Mouse (Mus musculus): ENCODE measurements around the gene Hps6. TPM values are rescaled to one million over a fixed set of nuclear protein-coding genes. Genes with fewer than 3 reads are reported as not detected.

Gene Hps6
- polyA plus RNA-seq, 1 experiment from 2014 or later, result 8.8 TPM

GRCm38 (mm10) chr19:46026567-46026966 lies 23.3 kb downstream of the Hps6 start:
- Histone ChIP-seq H3K4me2 (ENCODE audit: low read depth, low read length) (no peak overlapping the region), H3K4me3 (ENCODE audit: low read length) (no peak overlapping the region), H3K27me3 (replicated peaks; ENCODE audit: control insufficient read depth, insufficient read depth, low read length) (no peaks in the 10 kb centered on the region), H3K4me1 (ENCODE audit: control insufficient read depth, insufficient read depth, low read length) (peaks cover 3% of the 10 kb centered on the region; the same call in 1 of the 2 replicates), H3K9ac (ENCODE audit: low read depth, low read length) (no peak overlapping the region), H3K27ac (ENCODE audit: low read length) (no peak overlapping the region), H3K36me3 (ENCODE audit: control insufficient read depth, insufficient read depth, low read length) (0 out of 2 replicates have a peak, but pooled peaks cover 7% of the 10 kb centered on the region), H3K9me3 (ENCODE audit: control insufficient read depth, low read length) (no peaks in the 10 kb centered on the region)
- WGBS, result 51% methylated on average over 8 of the region's 8 CpGs
- no peak for ATAC-seq

- H3K9ac ChIP-seq (ENCODE audit: low read depth, low read length), result no peak overlapping the region
- 75% methylated on average over 11 of the region's 11 CpGs for WGBS
- no peak overlapping the region for H3K4me2 ChIP-seq (ENCODE audit: low read depth, low read length)
- H3K9me3 ChIP-seq (ENCODE audit: control insufficient read depth, low read length), result no peaks in the 10 kb centered on the region
- peaks cover 3% of the 10 kb centered on the region; the same call in 1 of the 2 replicates for H3K4me1 ChIP-seq (ENCODE audit: control insufficient read depth, insufficient read depth, low read length)
- no peak overlapping the region for H3K27ac ChIP-seq (ENCODE audit: low read length)
- no peak for ATAC-seq
- H3K27me3 ChIP-seq (replicated peaks; ENCODE audit: control insufficient read depth, insufficient read depth, low read length), result no peaks in the 10 kb centered on the region
- no peak overlapping the region for H3K4me3 ChIP-seq (ENCODE audit: low read length)
- peaks cover 14% of the 10 kb centered on the region for H3K36me3 ChIP-seq (ENCODE audit: control insufficient read depth, insufficient read depth, low read length)
Measured at GRCm38 (mm10) chr19:46028747-46029320, 25.5 kb downstream of the Hps6 start.

- Histone ChIP-seq H3K27ac (ENCODE audit: low read length) (no peak overlapping the region), H3K9ac (ENCODE audit: low read depth, low read length) (no peak overlapping the region), H3K36me3 (ENCODE audit: control insufficient read depth, insufficient read depth, low read length) (peaks cover 17% of the 10 kb centered on the region), H3K9me3 (ENCODE audit: control insufficient read depth, low read length) (no peaks in the 10 kb centered on the region), H3K4me2 (ENCODE audit: low read depth, low read length) (no peak overlapping the region), H3K4me1 (ENCODE audit: control insufficient read depth, insufficient read depth, low read length) (peaks cover 3% of the 10 kb centered on the region; the same call in 1 of the 2 replicates), H3K27me3 (replicated peaks; ENCODE audit: control insufficient read depth, insufficient read depth, low read length) (no peaks in the 10 kb centered on the region), H3K4me3 (ENCODE audit: low read length) (no peak overlapping the region)
- 79% methylated on average over 1 of the region's 1 CpGs for WGBS
- no peak for ATAC-seq
Measured at GRCm38 (mm10) chr19:46029652-46030051, 26.3 kb downstream of the Hps6 start.

GRCm38 (mm10) chr19:46030196-46030983 lies 27.1 kb downstream of the Hps6 start:
- H3K36me3 ChIP-seq (ENCODE audit: control insufficient read depth, insufficient read depth, low read length), result peaks cover 24% of the 10 kb centered on the region

GRCm38 (mm10) chr19:46031689-46032432 lies 28.6 kb downstream of the Hps6 start:
- Histone ChIP-seq H3K27ac (ENCODE audit: low read length) (no peak overlapping the region), H3K36me3 (ENCODE audit: control insufficient read depth, insufficient read depth, low read length) (peaks cover 30% of the 10 kb centered on the region), H3K4me2 (ENCODE audit: low read depth, low read length) (no peak overlapping the region), H3K4me3 (ENCODE audit: low read length) (no peak overlapping the region), H3K9ac (ENCODE audit: low read depth, low read length) (no peak overlapping the region), H3K27me3 (replicated peaks; ENCODE audit: control insufficient read depth, insufficient read depth, low read length) (no peaks in the 10 kb centered on the region), H3K4me1 (ENCODE audit: control insufficient read depth, insufficient read depth, low read length) (peaks cover 2% of the 10 kb centered on the region), H3K9me3 (ENCODE audit: control insufficient read depth, low read length) (no peaks in the 10 kb centered on the region)
- no peak for ATAC-seq
- 73% methylated on average over 9 of the region's 9 CpGs for WGBS

More at GRCm38 (mm10) chr19:46030196-46030983, 27.1 kb downstream of the Hps6 start:
- WGBS, result 90% methylated on average over 10 of the region's 10 CpGs
- no peak for ATAC-seq
- Histone ChIP-seq H3K27me3 (replicated peaks; ENCODE audit: control insufficient read depth, insufficient read depth, low read length) (no peaks in the 10 kb centered on the region), H3K4me3 (ENCODE audit: low read length) (no peak overlapping the region), H3K9ac (ENCODE audit: low read depth, low read length) (no peak overlapping the region), H3K4me1 (ENCODE audit: control insufficient read depth, insufficient read depth, low read length) (peaks cover 3% of the 10 kb centered on the region; the same call in 1 of the 2 replicates), H3K9me3 (ENCODE audit: control insufficient read depth, low read length) (no peaks in the 10 kb centered on the region), H3K27ac (ENCODE audit: low read length) (no peak overlapping the region), H3K4me2 (ENCODE audit: low read depth, low read length) (no peak overlapping the region)

- Histone ChIP-seq H3K4me1 (ENCODE audit: control insufficient read depth, insufficient read depth, low read length) (peaks cover 12% of the 10 kb centered on the region), H3K27ac (ENCODE audit: low read length) (no peak overlapping the region), H3K9ac (ENCODE audit: low read depth, low read length) (no peak overlapping the region), H3K27me3 (replicated peaks; ENCODE audit: control insufficient read depth, insufficient read depth, low read length) (no peaks in the 10 kb centered on the region), H3K4me3 (ENCODE audit: low read length) (no peak overlapping the region), H3K36me3 (ENCODE audit: control insufficient read depth, insufficient read depth, low read length) (peaks cover 30% of the 10 kb centered on the region), H3K4me2 (ENCODE audit: low read depth, low read length) (no peak overlapping the region), H3K9me3 (ENCODE audit: control insufficient read depth, low read length) (no peaks in the 10 kb centered on the region)
- no peak for ATAC-seq
- 85% methylated on average over 26 of the region's 26 CpGs for WGBS
Measured at GRCm38 (mm10) chr19:46032731-46033510, 29.6 kb downstream of the Hps6 start.

GRCm38 (mm10) chr19:46033911-46034310 lies 30.6 kb downstream of the Hps6 start:
- no peak overlapping the region for H3K4me2 ChIP-seq (ENCODE audit: low read depth, low read length)
- no peak for ATAC-seq
- H3K9me3 ChIP-seq (ENCODE audit: control insufficient read depth, low read length), result no peaks in the 10 kb centered on the region
- H3K4me3 ChIP-seq (ENCODE audit: low read length), result no peak overlapping the region
- no peaks in the 10 kb centered on the region for H3K27me3 ChIP-seq (replicated peaks; ENCODE audit: control insufficient read depth, insufficient read depth, low read length)
- H3K9ac ChIP-seq (ENCODE audit: low read depth, low read length), result no peak overlapping the region
- 94% methylated on average over 11 of the region's 11 CpGs for WGBS
- H3K36me3 ChIP-seq (ENCODE audit: control insufficient read depth, insufficient read depth, low read length), result peaks cover 30% of the 10 kb centered on the region
- H3K27ac ChIP-seq (ENCODE audit: low read length), result no peak overlapping the region
- H3K4me1 ChIP-seq (ENCODE audit: control insufficient read depth, insufficient read depth, low read length), result peaks cover 19% of the 10 kb centered on the region

- H3K4me3 ChIP-seq (ENCODE audit: low read length), result no peak overlapping the region
- 85% methylated on average over 13 of the region's 13 CpGs for WGBS
- peaks cover 32% of the 10 kb centered on the region for H3K4me1 ChIP-seq (ENCODE audit: control insufficient read depth, insufficient read depth, low read length)
- H3K4me2 ChIP-seq (ENCODE audit: low read depth, low read length), result no peak overlapping the region
- H3K9me3 ChIP-seq (ENCODE audit: control insufficient read depth, low read length), result no peaks in the 10 kb centered on the region
- no peak overlapping the region for H3K9ac ChIP-seq (ENCODE audit: low read depth, low read length)
- H3K27me3 ChIP-seq (replicated peaks; ENCODE audit: control insufficient read depth, insufficient read depth, low read length), result no peaks in the 10 kb centered on the region
- ATAC-seq, result no peak
- peaks cover 23% of the 10 kb centered on the region for H3K36me3 ChIP-seq (ENCODE audit: control insufficient read depth, insufficient read depth, low read length)
- H3K27ac ChIP-seq (ENCODE audit: low read length), result no peak overlapping the region
Measured at GRCm38 (mm10) chr19:46035971-46036370, 32.7 kb downstream of the Hps6 start.

Measured in intestine, embryonic 16.5 days (tissue).